Mouse (Mus musculus): ENCODE results near the gene Ccdc81. TPM values are rescaled to one million over a fixed set of nuclear protein-coding genes. Genes with fewer than 3 reads are reported as not detected.

Ccdc81 gene
- polyA plus RNA-seq, 1 experiment: 0.07 TPM

- Histone ChIP-seq H3K4me1 (ENCODE audit: control insufficient read depth, insufficient read depth, insufficient read length) (no peaks in the 10 kb centered on the region), H3K27me3 (ENCODE audit: control insufficient read depth, insufficient read depth, low read length) (no peaks in the 10 kb centered on the region), H3K27ac (ENCODE audit: insufficient read depth, low read length) (no peak overlapping the region), H3K4me3 (ENCODE audit: extremely low read depth, insufficient read depth, insufficient read length) (no peak overlapping the region), H3K36me3 (ENCODE audit: control insufficient read depth, insufficient read depth, low read length) (no peaks in the 10 kb centered on the region)
- TF ChIP-seq POLR2A (IDR thresholded peaks at IDR 0.05; ENCODE audit: low read depth, low read length) (no peak), CTCF (IDR thresholded peaks at IDR 0.05; ENCODE audit: extremely low read depth, insufficient read depth, insufficient read length, insufficient replicate concordance) (no peak)
- WGBS: 84% methylated on average over 10 of the region's 10 CpGs
- DNase-seq (ENCODE audit: low read depth in 1 of 2, low spot score in 2 of 2): no peak
These were observed 51.0 kb downstream of the Ccdc81 start for GRCm38 (mm10) chr7:89852158-89853095.

- no peak for DNase-seq (ENCODE audit: low read depth in 1 of 2, low spot score in 2 of 2)
- no peaks in the 10 kb centered on the region for H3K36me3 ChIP-seq (ENCODE audit: control insufficient read depth, insufficient read depth, low read length)
These were observed 52.9 kb downstream of the Ccdc81 start for GRCm38 (mm10) chr7:89850510-89850909.

GRCm38 (mm10) chr7:89845669-89846068 lies 57.8 kb downstream of the Ccdc81 start:
- Histone ChIP-seq H3K4me1 (ENCODE audit: control insufficient read depth, insufficient read depth, insufficient read length) (peaks cover 6% of the 10 kb centered on the region; the same call in 1 of the 2 replicates), H3K4me3 (ENCODE audit: extremely low read depth, insufficient read depth, insufficient read length) (no peak overlapping the region), H3K27ac (ENCODE audit: insufficient read depth, low read length) (no peak overlapping the region), H3K36me3 (ENCODE audit: control insufficient read depth, insufficient read depth, low read length) (no peaks in the 10 kb centered on the region), H3K27me3 (ENCODE audit: control insufficient read depth, insufficient read depth, low read length) (no peaks in the 10 kb centered on the region)
- no peak for DNase-seq (ENCODE audit: low read depth in 1 of 2, low spot score in 2 of 2)
- TF ChIP-seq CTCF (IDR thresholded peaks at IDR 0.05; ENCODE audit: extremely low read depth, insufficient read depth, insufficient read length, insufficient replicate concordance): no peak
- no peak for TF ChIP-seq POLR2A (IDR thresholded peaks at IDR 0.05; ENCODE audit: low read depth, low read length)
- WGBS: 80% methylated on average over 4 of the region's 4 CpGs

More at GRCm38 (mm10) chr7:89850510-89850909, 52.9 kb downstream of the Ccdc81 start:
- H3K27ac ChIP-seq (ENCODE audit: insufficient read depth, low read length): no peak overlapping the region
- no peaks in the 10 kb centered on the region for H3K27me3 ChIP-seq (ENCODE audit: control insufficient read depth, insufficient read depth, low read length)
- 79% methylated on average over 3 of the region's 3 CpGs for WGBS
- no peaks in the 10 kb centered on the region for H3K4me1 ChIP-seq (ENCODE audit: control insufficient read depth, insufficient read depth, insufficient read length)
- TF ChIP-seq POLR2A (IDR thresholded peaks at IDR 0.05; ENCODE audit: low read depth, low read length) (no peak), CTCF (IDR thresholded peaks at IDR 0.05; ENCODE audit: extremely low read depth, insufficient read depth, insufficient read length, insufficient replicate concordance) (no peak)
- H3K4me3 ChIP-seq (ENCODE audit: extremely low read depth, insufficient read depth, insufficient read length): no peak overlapping the region

- DNase-seq (ENCODE audit: low read depth in 1 of 2, low spot score in 2 of 2): peak; percentile 11 to 12
These were observed 59.9 kb downstream of the Ccdc81 start for GRCm38 (mm10) chr7:89843533-89843932.

GRCm38 (mm10) chr7:89843121-89843520 lies 60.3 kb downstream of the Ccdc81 start:
- H3K27ac ChIP-seq (ENCODE audit: insufficient read depth, low read length): no peak overlapping the region
- DNase-seq (ENCODE audit: low read depth in 1 of 2, low spot score in 2 of 2): no peak
- peaks cover 6% of the 10 kb centered on the region; the same call in 1 of the 2 replicates for H3K4me1 ChIP-seq (ENCODE audit: control insufficient read depth, insufficient read depth, insufficient read length)
- H3K27me3 ChIP-seq (ENCODE audit: control insufficient read depth, insufficient read depth, low read length): no peaks in the 10 kb centered on the region
- TF ChIP-seq POLR2A (IDR thresholded peaks at IDR 0.05; ENCODE audit: low read depth, low read length): no peak
- no peak for TF ChIP-seq CTCF (IDR thresholded peaks at IDR 0.05; ENCODE audit: extremely low read depth, insufficient read depth, insufficient read length, insufficient replicate concordance)
- 15% methylated on average over 6 of the region's 6 CpGs for WGBS
- H3K36me3 ChIP-seq (ENCODE audit: control insufficient read depth, insufficient read depth, low read length): no peaks in the 10 kb centered on the region
- no peak overlapping the region for H3K4me3 ChIP-seq (ENCODE audit: extremely low read depth, insufficient read depth, insufficient read length)

More at GRCm38 (mm10) chr7:89843533-89843932, 59.9 kb downstream of the Ccdc81 start:
- Histone ChIP-seq H3K36me3 (ENCODE audit: control insufficient read depth, insufficient read depth, low read length) (no peaks in the 10 kb centered on the region), H3K4me1 (ENCODE audit: control insufficient read depth, insufficient read depth, insufficient read length) (peaks cover 6% of the 10 kb centered on the region; the same call in 1 of the 2 replicates), H3K4me3 (ENCODE audit: extremely low read depth, insufficient read depth, insufficient read length) (no peak overlapping the region), H3K27ac (ENCODE audit: insufficient read depth, low read length) (no peak overlapping the region), H3K27me3 (ENCODE audit: control insufficient read depth, insufficient read depth, low read length) (no peaks in the 10 kb centered on the region)
- WGBS: 26% methylated on average over 6 of the region's 6 CpGs
- peak; percentile 8; the same call in 1 of the 2 replicates for TF ChIP-seq CTCF (IDR thresholded peaks at IDR 0.05; ENCODE audit: extremely low read depth, insufficient read depth, insufficient read length, insufficient replicate concordance)
- no peak for TF ChIP-seq POLR2A (IDR thresholded peaks at IDR 0.05; ENCODE audit: low read depth, low read length)

- Histone ChIP-seq H3K27me3 (ENCODE audit: control insufficient read depth, insufficient read depth, low read length) (no peaks in the 10 kb centered on the region), H3K4me1 (ENCODE audit: control insufficient read depth, insufficient read depth, insufficient read length) (peaks cover 6% of the 10 kb centered on the region; the same call in 1 of the 2 replicates), H3K27ac (ENCODE audit: insufficient read depth, low read length) (no peak overlapping the region), H3K4me3 (ENCODE audit: extremely low read depth, insufficient read depth, insufficient read length) (no peak overlapping the region), H3K36me3 (ENCODE audit: control insufficient read depth, insufficient read depth, low read length) (no peaks in the 10 kb centered on the region)
- no peak for DNase-seq (ENCODE audit: low read depth in 1 of 2, low spot score in 2 of 2)
- 69% methylated on average over 5 of the region's 5 CpGs for WGBS
- TF ChIP-seq CTCF (IDR thresholded peaks at IDR 0.05; ENCODE audit: extremely low read depth, insufficient read depth, insufficient read length, insufficient replicate concordance) (no peak), POLR2A (IDR thresholded peaks at IDR 0.05; ENCODE audit: low read depth, low read length) (no peak)
These were observed 61.1 kb downstream of the Ccdc81 start for GRCm38 (mm10) chr7:89842404-89842715.
